Mouse (Mus musculus) MEL (cell line): ENCODE results near the gene Elavl4. TPM values are rescaled to one million over a fixed set of nuclear protein-coding genes. Genes with fewer than 3 reads are reported as not detected.

Source experiments
- DNase-seq: peaks from one replicate; pipeline ENCODE4 v3.0.0; 2011; ENCODE audit warnings: low read depth, low spot score
- H3K27ac ChIP-seq: 2 replicates; pipeline ENCODE4 v1.5.1; 2012; ENCODE audit warnings: low read depth, mild to moderate bottlenecking, control low read depth, low read length, moderate library complexity; ENCODE audit not compliant: control insufficient read depth
- H3K27me3 ChIP-seq, 2 experiments: fragments of 150-350 bp in 1 of 2; sonication (generic) in 1 of 2; 2 replicates each; pipeline ENCODE4 v1.6.1; 2012; ENCODE audit warnings: low read length in 2 of 2, mild to moderate bottlenecking in 2 of 2, improper control_type of control experiment in 1 of 2, moderate library complexity in 1 of 2; ENCODE audit not compliant: insufficient read depth in 2 of 2, control insufficient read depth in 1 of 2
- H3K36me3 ChIP-seq, 2 experiments: 2 replicates each; pipeline ENCODE4 v1.6.1; 2012 to 2014; ENCODE audit warnings: low read length in 2 of 2, improper control_type of control experiment in 1 of 2, inconsistent platforms in 1 of 2, mild to moderate bottlenecking in 1 of 2; ENCODE audit not compliant: insufficient read depth in 2 of 2, control insufficient read depth in 1 of 2
- H3K4me1 ChIP-seq, 2 experiments: fragments of 150-350 bp in 1 of 2; sonication (generic) in 1 of 2; 2 replicates each; pipeline ENCODE4 v1.6.1; 2012; ENCODE audit warnings: low read length in 2 of 2, improper control_type of control experiment in 1 of 2, mild to moderate bottlenecking in 1 of 2; ENCODE audit not compliant: insufficient read depth in 2 of 2, control insufficient read depth in 1 of 2
- H3K4me3 ChIP-seq, 2 experiments: fragments of 150-350 bp in 1 of 2; sonication (generic) in 1 of 2; 2 replicates each; pipeline ENCODE4 v1.5.1; 2012; ENCODE audit warnings: low read depth in 2 of 2, low read length in 2 of 2, mild to moderate bottlenecking in 2 of 2, moderate library complexity in 2 of 2, control low read depth in 1 of 2, improper control_type of control experiment in 1 of 2; ENCODE audit not compliant: control insufficient read depth in 1 of 2, insufficient read depth in 1 of 2
- H3K79me2 ChIP-seq: 2 replicates; pipeline ENCODE4 v1.6.1; 2012; ENCODE audit warnings: mild to moderate bottlenecking, low read length, moderate library complexity; ENCODE audit not compliant: control insufficient read depth, poor library complexity, insufficient read depth
- H3K9ac ChIP-seq: 2 replicates; pipeline ENCODE4 v1.6.1; 2012; ENCODE audit warnings: low read depth, mild to moderate bottlenecking, control low read depth, low read length, moderate library complexity; ENCODE audit not compliant: control insufficient read depth, poor library complexity, severe bottlenecking
- H3K9me3 ChIP-seq: fragments of 150-350 bp; sonication (generic); replicated peaks from 2 replicates; pipeline ENCODE4 v1.6.1; 2012; ENCODE audit warnings: mild to moderate bottlenecking, low read length, improper control_type of control experiment, moderate library complexity; ENCODE audit not compliant: insufficient read depth
- CHD1 ChIP-seq: IDR thresholded peaks from 2 replicates; pipeline ENCODE4 v1.6.1; 2012; ENCODE audit warnings: low read depth, mild to moderate bottlenecking, inconsistent platforms, low read length, improper control_type of control experiment
- CTCF ChIP-seq, 3 experiments: IDR thresholded peaks in 2 of 3; conservative IDR thresholded peaks in 1 of 3; 2 replicates each; pipeline ENCODE4 v1.5.1; 2011 to 2012; ENCODE audit warnings: low read length in 3 of 3, low read depth in 2 of 3, mild to moderate bottlenecking in 2 of 3, improper control_type of control experiment in 1 of 3, inconsistent platforms in 1 of 3, mixed read lengths in 1 of 3, moderate library complexity in 1 of 3; ENCODE audit not compliant: control insufficient read depth in 1 of 3, insufficient read depth in 1 of 3, poor library complexity in 1 of 3, severe bottlenecking in 1 of 3
- GABPA ChIP-seq: IDR thresholded peaks from 2 replicates; pipeline ENCODE4 v1.6.1; 2012; ENCODE audit warnings: low read depth, mild to moderate bottlenecking, inconsistent platforms, low read length, improper control_type of control experiment, moderate library complexity
- MAX ChIP-seq: IDR thresholded peaks from 2 replicates; pipeline ENCODE4 v1.6.1; 2011; ENCODE audit warnings: low read length, improper control_type of control experiment
- NRF1 ChIP-seq: IDR thresholded peaks from 2 replicates; pipeline ENCODE4 v1.6.1; 2014; ENCODE audit warnings: low read depth, mild to moderate bottlenecking, inconsistent platforms, low read length, improper control_type of control experiment, moderate library complexity; ENCODE audit not compliant: poor library complexity, insufficient read depth, severe bottlenecking
- POLR2AphosphoS2 ChIP-seq: IDR thresholded peaks from 2 replicates; pipeline ENCODE4 v1.6.1; 2011; ENCODE audit warnings: low read length, improper control_type of control experiment
- TCF12 ChIP-seq: IDR thresholded peaks from 2 replicates; pipeline ENCODE4 v1.6.1; 2014; ENCODE audit warnings: low read depth, mild to moderate bottlenecking, inconsistent platforms, low read length, improper control_type of control experiment, moderate library complexity
- polyA plus RNA-seq, 2 experiments: library from polyadenylated mRNA; stranded (reverse) in 1 of 2; unstranded in 1 of 2; fragments of >175 nt in 1 of 2; fragments of >200 nt in 1 of 2; gene quantifications; 2 replicates each; pipeline versions ENCODE4 v1.2.1 to v1.2.4; 2012; ENCODE audit warnings: low replicate concordance in 2 of 2, low read depth in 1 of 2; ENCODE audit not compliant: insufficient read length in 2 of 2, insufficient read depth in 1 of 2, missing spikeins in 1 of 2
- total RNA-seq: library from RNA; depleted of rRNA; stranded (reverse); fragments of 300-350 nt; gene quantifications from 2 replicates; pipeline ENCODE4 v1.2.3, GENCODE M21; 2012

Gene Elavl4
- total and polyA plus RNA-seq, 3 experiments = not detected

- H3K4me1 ChIP-seq = no peaks in the 10 kb centered on the region
- no peak overlapping the region for H3K4me3 ChIP-seq
- no peaks in the 10 kb centered on the region for H3K36me3 ChIP-seq
- no peak for TF ChIP-seq CTCF (IDR thresholded peaks at IDR 0.05 in 2 of 3, conservative IDR thresholded peaks at IDR 0.05 in 1 of 3; ENCODE audit: control insufficient read depth in 1 of 3, insufficient read depth in 1 of 3, low read depth in 2 of 3, low read length in 3 of 3, poor library complexity in 1 of 3, severe bottlenecking in 1 of 3)
- no peaks in the 10 kb centered on the region for H3K27me3 ChIP-seq
- no peaks in the 10 kb centered on the region for H3K79me2 ChIP-seq
- no peak overlapping the region for H3K9ac ChIP-seq
- no peak overlapping the region for H3K27ac ChIP-seq
- no peak for DNase-seq
- H3K9me3 ChIP-seq = no peaks in the 10 kb centered on the region
Observed at GRCm38 (mm10) chr4:110284446-110284845, 67.3 kb downstream of the Elavl4 start.

GRCm38 (mm10) chr4:110270046-110270445, 81.7 kb downstream of the Elavl4 start:
- Histone ChIP-seq H3K79me2 (no peaks in the 10 kb centered on the region), H3K27ac (no peak overlapping the region), H3K9ac (no peak overlapping the region), H3K4me3 (no peak overlapping the region), H3K9me3 (no peaks in the 10 kb centered on the region), H3K4me1 (no peaks in the 10 kb centered on the region), H3K27me3 (no peaks in the 10 kb centered on the region), H3K36me3 (no peaks in the 10 kb centered on the region)
- DNase-seq = no peak
- no peak for TF ChIP-seq GABPA
- no peak for TF ChIP-seq TCF12
- TF ChIP-seq CHD1 = no peak
- TF ChIP-seq POLR2AphosphoS2 = no peak
- no peak for TF ChIP-seq MAX

- no peak for DNase-seq
- no peak for TF ChIP-seq GABPA
- no peak for TF ChIP-seq NRF1
- TF ChIP-seq, all 39 proteins: peak for 0
- Histone ChIP-seq H3K36me3 (no peaks in the 10 kb centered on the region), H3K27ac (no peak overlapping the region), H3K4me1 (no peaks in the 10 kb centered on the region), H3K79me2 (no peaks in the 10 kb centered on the region), H3K27me3 (no peaks in the 10 kb centered on the region), H3K9me3 (no peaks in the 10 kb centered on the region), H3K9ac (no peak overlapping the region), H3K4me3 (no peak overlapping the region)
Observed at GRCm38 (mm10) chr4:110266804-110267575, 84.7 kb downstream of the Elavl4 start.
